Mouse (Mus musculus) left cerebral cortex, adult 11 months (tissue): ENCODE results near the gene Marveld1.

ENCODE experiments used
- DNase-seq: peaks from one replicate; pipeline ENCODE4 v3.0.0; 2022; ENCODE audit warnings: low spot score

Gene Marveld1

DNA sequence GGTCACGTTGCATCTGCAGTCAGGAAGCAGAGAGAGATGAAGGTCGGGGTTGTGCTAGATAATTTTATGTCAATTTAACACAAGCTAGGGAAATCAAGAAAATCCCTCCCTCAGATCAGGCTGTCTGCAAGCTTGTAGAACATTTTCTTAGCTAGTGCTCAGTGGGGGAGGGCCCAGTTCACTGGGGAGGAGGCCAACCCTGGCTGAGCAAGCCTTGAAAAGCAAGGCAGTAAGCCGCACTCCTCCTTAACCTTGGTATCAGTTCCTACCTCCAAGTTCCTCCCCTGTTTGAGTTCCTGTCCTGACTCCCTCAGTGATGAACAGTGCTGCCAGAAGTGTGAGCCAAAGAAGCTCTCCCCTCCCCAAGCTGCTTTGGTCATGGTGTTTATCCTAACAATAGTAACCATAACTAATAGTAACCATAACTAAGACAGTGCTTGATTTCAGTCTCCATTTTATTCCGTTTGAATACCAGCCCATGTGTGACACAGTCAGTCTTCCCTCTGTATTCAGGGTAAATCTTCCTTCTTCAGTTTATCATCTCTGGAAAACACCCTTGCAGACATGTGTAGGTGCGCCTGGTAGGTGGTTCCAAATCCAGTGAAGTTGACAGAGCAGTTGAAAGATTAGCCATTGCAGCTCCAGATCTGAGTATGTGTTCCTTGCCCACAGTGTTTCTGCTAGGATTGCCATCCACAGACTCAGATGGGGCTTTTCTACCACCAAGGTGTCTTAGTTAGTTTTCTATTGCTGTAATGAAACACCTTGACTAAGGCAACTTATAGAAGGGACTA lies 7.3 kb upstream of the Marveld1 start:
- DNase-seq = no peak

DNA sequence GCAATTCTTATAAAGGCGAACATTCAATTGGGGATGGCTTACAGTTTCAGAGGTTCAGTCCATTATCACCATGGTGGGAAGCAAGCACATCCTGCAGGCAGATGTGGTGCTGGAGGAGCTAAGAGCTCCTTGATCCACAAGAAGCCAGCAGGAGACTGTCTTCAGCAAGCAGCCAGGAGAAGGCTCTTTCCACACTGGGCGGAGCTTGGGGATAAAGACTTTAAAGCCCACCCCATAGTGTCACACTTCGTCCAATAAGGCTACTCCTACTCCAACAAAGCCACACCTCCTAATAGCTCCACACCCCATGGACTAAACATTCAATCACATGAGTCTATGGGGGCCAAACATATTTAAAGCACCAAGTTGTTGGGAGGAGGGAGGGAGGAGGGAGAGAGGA lies 5.2 kb upstream of the Marveld1 start:
- no peak for DNase-seq

DNA sequence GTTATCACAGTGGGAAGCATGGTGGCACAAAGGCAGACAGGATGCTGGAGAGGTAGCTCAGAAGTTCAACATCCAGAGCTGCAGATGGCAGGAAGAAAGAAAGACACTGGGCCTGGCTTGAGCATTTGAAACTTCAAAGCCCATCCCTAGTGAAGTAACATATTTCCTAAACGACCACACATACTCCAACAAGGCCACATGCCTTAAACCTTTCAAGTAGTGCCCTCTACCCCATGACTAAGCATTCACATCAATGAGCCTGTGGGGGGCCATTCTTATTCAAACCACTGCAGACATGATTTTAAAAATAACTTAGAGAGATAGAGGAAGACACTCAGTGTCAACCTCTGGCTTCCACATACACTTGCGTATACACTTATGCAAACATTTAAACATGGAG lies 4.4 kb upstream of the Marveld1 start:
- no peak for DNase-seq

DNA sequence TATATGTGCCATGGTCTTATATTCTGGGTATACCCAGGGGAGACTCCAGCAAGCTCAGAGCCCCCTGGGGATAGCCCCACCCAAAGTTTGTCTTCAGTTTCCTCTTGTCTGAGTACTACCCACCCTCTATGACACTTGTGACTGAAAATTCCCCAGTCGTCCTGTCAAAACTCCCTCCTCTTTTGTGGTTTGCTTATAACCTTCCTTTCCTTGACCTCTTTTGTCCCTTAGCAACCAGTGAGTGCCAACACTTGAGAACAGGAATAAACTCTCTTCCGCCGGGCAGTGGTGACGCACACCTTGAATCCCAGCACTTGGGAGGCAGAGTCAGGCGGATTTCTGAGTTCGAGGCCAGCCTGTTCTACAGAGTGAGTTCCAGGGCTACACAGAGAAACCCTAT lies 3.1 kb upstream of the Marveld1 start:
- DNase-seq = no peak

DNA sequence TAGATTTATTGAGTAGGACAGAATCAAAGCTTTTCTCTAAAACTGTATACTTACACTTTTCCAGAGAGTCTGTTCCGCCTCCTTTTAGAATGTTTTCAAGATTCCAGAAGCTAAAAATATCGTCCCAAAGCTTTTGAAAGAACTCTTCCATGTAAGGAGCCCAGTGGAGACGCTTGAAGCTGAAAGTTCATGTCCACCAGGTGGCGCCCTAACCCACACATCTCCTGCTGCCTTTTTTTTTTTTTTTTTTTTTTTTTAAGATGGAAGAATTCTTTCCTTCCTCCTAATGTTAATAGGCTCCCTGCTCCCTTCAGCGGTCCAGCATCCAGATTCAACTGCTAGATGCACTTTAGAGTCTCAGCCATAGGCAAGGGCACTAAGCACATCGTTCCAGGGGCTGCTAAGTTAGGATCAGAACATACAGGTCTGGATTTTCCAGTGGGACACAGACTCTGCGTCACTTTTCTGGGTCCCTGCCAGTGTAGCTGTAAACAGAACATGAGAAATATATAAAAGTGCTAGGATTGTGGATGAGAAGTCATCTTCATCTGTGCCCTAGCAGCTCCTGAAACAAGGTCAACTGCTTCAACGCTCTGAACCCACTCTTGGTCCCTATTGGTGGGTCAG lies 2.5 kb upstream of the Marveld1 start:
- DNase-seq = peak; percentile 83

DNA sequence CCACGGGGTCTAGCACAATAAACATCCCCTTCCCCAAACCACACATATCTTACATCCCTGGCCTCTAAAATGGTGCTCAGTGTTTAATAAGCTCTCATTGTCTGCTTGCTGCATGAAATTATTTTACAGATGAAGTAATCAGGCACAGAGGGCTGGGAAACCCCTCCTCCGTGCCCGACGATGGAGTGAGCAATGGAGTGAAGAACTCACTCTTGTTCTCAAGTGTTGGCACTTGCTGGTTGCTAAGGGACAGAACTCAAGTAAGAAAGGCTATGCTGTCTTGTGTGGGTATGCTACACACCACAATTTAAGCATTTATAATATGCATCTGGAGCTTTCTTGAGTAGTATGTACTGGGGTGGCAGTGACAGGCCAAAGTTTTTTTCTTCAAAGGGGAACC lies 2.0 kb upstream of the Marveld1 start:
- DNase-seq = no peak

DNA sequence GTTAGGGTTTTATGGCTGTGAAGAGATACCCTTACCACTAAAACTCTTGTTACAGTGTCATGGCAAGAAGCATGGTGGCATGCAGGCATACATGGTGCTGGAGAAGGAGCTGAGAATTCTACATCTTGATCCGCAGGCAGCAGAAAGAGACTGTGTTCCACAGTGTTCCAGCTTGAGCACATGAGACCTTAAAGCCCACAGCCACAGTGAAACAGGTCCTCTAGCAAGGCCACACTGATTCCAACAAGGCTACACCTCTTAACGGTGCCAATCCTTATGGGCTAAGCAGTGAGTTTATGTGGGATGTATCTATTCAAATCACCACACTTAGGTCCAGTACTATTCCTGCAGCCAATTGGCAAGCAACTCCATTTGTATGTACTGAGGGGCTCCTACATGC lies 1.5 kb upstream of the Marveld1 start:
- no peak for DNase-seq

DNA sequence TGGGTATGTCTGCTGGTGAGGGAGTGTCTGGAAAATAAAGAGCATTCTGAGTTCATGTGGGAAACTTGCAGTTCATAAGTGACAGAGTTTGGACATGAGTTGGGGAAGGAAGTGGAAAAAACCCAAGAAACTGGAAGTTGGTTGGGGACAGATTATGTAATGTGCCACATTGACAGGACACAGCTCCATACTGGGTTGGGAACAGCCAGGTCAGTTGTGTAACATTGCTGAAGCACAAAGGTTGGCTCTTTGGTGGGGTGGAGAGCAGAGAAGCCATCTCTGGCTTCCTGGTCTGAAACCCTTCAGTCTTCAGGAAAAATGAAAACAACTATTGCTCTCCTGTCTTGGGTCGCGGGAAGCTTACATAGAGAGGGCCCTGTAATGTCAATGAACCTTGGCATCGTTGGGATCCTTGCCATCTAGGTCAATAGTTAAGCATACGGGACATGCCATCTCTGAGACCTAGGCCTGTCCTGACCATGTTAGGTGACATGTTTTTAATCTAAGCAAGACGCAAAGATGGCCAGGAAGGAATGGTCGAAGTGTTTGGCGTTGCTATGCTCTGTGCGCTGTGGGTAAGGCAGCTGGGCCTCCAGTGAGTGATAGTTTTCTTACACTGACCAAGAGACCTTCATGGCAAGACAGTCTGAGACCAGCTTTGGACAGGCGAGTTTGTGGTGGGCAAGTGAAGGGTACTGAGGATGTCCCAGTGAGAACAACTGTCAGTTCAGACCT lies 757 bp upstream of the Marveld1 start:
- DNase-seq = no peak

DNA sequence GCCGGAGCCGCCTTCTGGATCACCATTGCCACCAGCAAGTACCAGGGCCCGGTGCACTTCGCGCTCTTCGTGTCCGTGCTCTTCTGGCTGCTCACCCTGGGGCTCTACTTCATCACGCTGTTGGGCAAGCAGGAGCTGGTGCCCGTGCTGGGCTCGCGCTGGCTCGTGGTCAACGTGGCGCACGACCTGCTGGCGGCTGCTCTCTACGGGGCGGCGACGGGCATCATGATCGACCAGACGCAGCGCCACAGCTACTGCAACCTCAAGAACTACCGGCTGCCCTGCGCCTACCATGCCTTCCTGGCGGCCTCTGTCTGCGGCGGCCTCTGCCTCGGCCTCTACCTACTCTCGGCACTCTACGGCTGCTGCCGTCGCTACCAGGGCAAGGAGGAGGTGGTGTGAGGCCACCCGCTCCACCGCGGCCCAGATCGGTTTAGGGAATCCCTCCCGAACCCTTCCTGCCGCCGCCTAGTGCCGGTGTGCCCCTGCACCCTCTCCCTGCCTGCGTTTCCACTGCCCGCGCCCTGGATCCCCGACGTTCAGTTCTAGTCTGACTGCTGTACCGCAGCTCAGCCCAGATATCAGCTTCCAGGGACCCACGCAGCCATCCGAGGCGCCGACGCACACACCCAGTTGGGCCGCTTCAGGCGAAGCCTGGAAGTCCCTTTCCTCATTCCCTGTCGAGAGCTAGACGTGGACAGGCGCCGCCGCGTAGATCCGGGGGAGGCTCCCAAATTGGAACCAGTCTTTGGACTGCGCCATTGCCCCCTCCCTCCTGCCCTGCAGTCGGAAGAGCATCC lies 769 bp downstream of the Marveld1 start:
- DNase-seq = no peak

DNA sequence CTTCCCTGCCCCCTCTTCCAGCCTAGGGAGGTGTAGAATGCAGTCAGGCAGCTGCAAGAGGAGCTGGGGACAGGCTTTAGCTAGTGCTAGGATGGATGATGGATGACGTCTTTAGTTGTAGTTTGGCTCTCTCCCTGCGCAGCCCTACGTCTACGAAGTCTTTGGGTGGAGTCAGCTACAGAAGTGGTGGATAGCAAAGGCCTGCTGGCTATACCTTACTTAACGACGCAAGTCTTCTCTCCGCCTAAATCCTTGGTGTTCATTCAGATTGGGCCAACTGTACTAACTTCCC lies 1.3 kb downstream of the Marveld1 start:
- no peak for DNase-seq

DNA sequence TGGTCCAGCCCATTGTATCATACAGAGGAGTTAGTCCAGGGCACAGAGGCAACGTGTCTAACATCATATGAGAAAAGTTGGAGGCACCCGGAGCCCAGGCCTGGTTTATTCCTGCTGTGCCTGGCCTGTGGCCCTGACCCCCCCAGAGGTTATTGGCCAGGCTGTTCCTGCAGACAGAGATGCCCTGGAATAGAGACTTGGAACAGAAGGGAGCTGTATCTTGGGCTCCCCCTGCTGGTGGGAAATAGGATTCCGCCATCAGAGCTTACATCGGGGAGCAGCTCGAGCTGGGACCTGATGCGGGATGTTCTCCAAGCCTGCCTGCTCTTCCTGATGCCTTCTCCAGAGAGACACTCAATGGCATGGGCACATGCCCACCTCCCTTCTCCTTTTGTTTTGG lies 4.8 kb downstream of the Marveld1 start:
- peak; percentile 80 for DNase-seq

DNA sequence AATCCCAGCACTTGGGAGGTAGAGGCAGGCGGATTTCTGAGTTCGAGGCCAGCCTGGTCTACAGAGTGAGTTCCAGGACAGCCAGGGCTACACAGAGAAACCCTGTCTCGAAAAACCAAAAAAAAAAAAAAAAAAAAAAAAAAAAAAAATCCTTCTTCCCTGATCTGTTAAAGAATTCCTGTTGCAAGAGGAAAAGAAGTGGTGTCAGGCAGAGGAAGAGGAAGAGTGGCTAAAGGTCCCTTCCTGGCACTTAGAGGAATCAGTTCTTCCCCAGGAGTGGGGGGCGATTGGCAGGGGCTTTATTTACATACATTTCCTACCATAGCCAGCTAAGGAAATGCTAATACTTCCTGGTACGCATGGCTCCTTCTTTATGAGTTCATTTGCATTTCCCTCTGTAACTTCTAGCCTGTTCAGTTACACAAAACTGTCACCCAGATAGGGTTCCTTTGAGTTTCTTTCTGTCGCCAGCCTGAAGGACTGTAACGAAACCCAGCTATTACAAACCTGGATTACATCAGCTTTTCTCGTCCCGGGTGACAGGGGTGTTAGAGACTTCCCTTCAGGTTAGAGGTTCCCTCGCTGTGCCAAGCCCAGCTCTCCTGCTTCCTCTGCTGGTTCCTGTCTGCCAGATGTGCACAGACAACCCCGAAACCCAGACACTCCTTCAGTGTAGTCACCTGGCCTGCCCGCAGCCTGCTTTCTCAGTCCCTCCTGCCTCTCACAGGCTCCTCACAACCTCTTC lies 10.5 kb downstream of the Marveld1 start:
- no peak for DNase-seq

DNA sequence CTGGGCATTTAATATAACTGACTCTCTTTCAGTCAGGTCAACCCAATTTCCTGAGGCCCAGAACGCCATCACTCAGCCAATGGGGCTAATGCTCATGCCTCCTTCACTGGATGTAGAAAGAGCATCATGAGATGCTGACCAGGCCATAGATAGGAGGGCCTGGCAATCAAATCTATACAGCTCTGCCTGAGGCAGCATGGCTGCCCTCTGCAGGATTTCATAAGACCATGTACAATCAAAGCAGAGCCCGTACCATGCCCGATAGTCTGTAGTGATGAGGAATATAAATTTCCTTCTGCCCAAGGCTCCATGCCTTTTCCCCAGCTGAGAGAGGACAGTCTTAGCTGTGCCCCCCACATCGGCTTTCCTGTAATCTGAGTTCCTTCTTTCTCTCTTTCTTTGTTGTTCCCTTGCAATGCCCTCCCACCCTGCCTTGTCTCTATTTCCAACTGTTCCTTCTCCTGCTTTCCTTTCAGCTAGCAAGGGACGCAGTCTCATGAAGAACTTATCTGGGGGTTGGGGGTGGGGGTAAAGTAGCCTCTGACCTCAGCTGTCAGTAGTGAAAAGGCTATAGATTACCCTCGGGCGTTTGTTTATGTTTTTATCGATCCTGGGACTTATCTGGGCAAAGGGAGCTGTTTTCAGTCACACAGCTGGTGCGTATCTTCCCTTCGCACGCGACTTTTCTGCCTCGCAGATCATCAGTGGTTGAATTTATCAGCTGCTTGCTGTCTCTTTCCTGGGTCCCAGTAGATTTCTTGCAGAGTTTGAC lies 11.2 kb downstream of the Marveld1 start:
- no peak for DNase-seq

DNA sequence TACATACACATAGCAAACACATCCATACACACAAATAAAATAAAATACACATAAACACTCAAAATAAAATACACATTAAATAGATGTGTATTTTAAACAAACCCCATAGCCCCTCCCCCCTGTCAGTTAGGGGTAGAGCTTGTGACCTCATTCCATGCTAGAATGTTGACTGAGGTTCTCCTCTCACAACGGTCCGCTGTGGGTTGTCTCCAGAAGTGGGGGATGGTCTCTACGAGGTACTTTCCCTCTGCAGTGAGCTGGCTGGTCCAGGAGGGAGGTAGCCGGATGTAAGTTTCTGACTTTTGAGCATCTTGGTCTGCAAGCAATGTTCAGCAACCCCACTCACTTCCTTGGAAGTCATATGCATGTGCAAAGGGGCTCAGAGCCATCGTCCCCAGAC lies 16.6 kb downstream of the Marveld1 start, which contains the start of gene Zfyve27:
Gene Zfyve27 (plus strand): TSS at position 188 of the 400 bp plus-strand sequence.
- no peak for DNase-seq

DNA sequence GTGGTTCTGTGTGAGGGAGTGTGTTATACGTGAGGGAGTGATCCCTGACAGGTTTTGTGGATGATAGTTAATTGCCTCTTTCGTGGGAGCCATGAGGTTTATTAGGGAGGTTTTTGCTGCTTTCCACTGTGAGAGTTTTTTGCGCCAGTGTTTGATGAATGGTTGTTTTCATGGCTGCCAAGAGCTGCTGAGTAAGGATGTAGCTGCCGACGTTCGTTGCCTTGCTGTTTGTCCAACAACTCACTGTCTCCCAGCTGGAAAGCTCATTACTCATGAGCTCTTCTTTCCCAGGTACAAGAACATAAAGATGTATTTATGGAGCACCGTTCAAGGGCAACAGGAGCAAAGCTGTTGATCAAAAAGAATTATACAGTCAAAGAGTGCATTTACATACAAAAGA lies 17.0 kb downstream of the Marveld1 start:
- DNase-seq = no peak

DNA sequence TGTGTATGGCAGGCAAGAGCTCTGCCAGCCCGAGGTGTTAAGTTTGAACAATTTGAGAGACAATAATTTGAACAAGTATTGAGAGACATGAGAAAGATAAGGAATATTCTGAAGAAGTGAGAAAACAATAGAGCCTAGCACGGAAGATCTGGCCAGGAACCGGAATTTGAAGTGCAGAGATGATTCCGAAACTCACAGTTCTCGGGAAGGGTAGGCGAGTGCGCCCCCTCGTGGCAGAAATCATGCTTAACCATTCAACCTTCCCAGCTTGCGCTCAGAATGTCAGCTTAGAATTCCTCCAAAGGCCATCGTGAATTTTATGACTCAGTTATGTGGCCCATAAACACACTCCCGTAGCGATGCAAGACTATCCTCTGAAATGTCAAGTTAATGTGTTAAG lies 18.9 kb downstream of the Marveld1 start:
- DNase-seq = peak; percentile 64

DNA sequence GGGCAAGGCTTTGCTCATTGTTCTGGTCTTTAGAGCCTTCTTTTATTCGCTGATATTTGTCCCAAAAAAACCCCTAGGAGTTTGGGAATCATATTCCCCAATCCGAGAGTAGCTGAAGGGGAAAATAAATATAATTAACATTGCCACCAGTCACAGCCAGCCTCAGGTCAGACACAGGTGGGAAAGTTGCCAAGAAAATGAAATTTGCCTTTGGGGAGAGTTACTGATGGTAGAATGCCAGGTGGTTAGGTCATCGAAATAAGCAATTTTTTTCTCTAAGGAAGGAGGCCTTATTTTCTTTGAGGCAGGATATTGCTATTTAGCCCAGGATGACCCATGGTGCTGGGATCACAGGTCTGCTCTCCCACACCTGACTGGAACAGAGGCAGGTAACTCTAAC lies 19.6 kb downstream of the Marveld1 start:
- no peak for DNase-seq

DNA sequence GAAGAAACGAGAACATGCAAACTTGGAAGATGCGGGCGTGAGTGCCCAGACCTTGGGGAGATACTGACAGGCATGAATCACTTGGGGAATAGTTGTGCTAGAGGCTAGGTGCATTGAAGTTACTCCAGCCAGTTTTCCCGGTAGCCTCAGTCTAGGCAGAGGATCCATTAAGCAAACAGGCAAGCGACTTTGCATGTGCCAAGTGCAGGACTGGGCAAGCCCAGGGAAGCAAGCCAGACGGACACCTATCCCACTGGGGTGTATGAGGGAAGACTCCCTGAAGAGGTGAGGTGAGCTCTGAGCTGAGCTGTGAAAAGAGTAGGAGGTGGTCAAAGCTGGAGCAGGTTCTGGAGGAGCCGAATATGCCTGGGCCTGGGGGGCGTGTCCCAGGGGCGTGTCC lies 20.3 kb downstream of the Marveld1 start:
- no peak for DNase-seq

DNA sequence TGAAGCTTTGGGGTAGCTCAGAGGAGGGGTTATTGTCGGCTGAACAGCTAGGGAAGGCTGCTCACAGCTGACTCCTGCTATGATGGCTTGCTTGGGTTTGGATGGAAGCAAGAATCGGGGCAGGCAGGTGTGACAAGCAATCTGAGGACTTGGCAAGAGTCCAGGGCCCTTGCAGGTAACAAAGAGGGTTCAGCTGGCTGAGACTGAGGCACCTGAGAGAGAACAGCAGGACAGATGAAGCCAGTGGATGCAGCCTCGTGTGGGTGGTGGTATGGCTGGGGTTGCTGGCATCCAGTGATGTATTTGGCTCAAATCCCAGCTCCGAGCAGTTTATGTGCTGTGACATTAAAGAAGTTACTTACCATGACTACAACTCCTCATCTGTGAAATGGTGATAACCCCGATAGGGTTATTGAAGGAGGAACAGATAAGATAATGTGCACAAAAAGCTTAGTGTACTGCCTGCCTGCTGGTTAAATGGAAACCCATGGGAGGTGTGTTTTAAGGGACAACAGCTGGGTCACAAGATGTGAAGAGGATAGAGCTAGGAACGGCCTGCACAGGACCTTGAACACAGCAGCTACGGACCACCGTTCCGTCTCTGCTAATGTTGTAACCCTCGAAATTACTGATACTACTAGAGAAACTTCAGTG lies 22.2 kb downstream of the Marveld1 start:
- no peak for DNase-seq
